14 mouse cellular contexts compared by ENCODE assay signal in genomic region chr1:43413298-43413697, GRCm38 (mm10). TPM values are rescaled to one million over a fixed set of nuclear protein-coding genes. Genes with fewer than 3 reads are reported as not detected.
DNase-seq lines count a peak whose midpoint lies in the region; ATAC-seq and TF ChIP-seq lines count a peak whose summit lies in the region.
"Had no signal": no experiment of that assay in that cellular context is flagged by ENCODE, and none has a peak within 500 bp of the region (broad histone marks: within the 10 kb centered on the region; RNA-seq: fewer than 3 reads in every experiment).

No protein-coding gene starts in this region.

- no peak overlapping the region for H3K4me3 ChIP-seq in lung, embryonic 16.5 days (ENCODE audit: low read length)
- H3K4me3 ChIP-seq in lung, adult 2 months (replicated peaks; ENCODE audit: extremely low read depth, low read depth, low read length), result no peak overlapping the region
- no peak overlapping the region for H3K4me3 ChIP-seq in heart, adult 2 months
- H3K4me3 ChIP-seq in stomach, postnatal 0 days (ENCODE audit: low read depth, low read length), result no peak overlapping the region
- no peak overlapping the region for H3K4me3 ChIP-seq in hindbrain, embryonic 12.5 days
- H3K4me3 ChIP-seq: forebrain, embryonic 15.5 days; limb, embryonic 15.5 days; myocyte had no signal

- no peak for TF ChIP-seq POLR2A in lung, adult 2 months (IDR thresholded peaks at IDR 0.05; ENCODE audit: borderline replicate concordance, extremely low read depth, low read depth, low read length)
- no peak for TF ChIP-seq POLR2A in heart, adult 2 months (IDR thresholded peaks at IDR 0.05; ENCODE audit: insufficient read depth, low read depth, low read length)

- intact Hi-C loops in heart, adult 2 months (cut with DNase I), result loop anchor here (2.0 kb wide), 1 partner anchor 32 kb away; the partner anchor contains the start of gene Nck2
- intact Hi-C loops in heart, postnatal 14 days (cut with DNase I), result no loop called here

- no peak for DNase-seq in lung, adult 2 months
- DNase-seq in heart, adult 2 months, result peak in 1 of 2 experiments; percentile 22
- peak; percentile 5 to 7 for DNase-seq in heart, postnatal 14 days
- no peak for DNase-seq in stomach, postnatal 0 days (ENCODE audit: low spot score)
- DNase-seq in urinary bladder, adult 2 months (ENCODE audit: low spot score), result no peak
- DNase-seq: cerebellum, adult 8-10 months; gastrocnemius, postnatal 10 days; kidney, adult 18-20 months had no signal

- H3K79me2 ChIP-seq in heart, adult 2 months (replicated peaks; ENCODE audit: control insufficient read depth, insufficient read depth, low read length), result no peaks in the 10 kb centered on the region

- H3K27ac ChIP-seq in lung, embryonic 16.5 days (ENCODE audit: low read length), result no peak overlapping the region
- H3K27ac ChIP-seq in heart, adult 2 months, result peak overlapping the region; percentile 27; the same call in 1 of the 2 replicates
- H3K27ac ChIP-seq in stomach, postnatal 0 days (replicated peaks), result 0 out of 2 replicates have a peak overlapping the region, but pooled peaks have one; percentile 13
- H3K27ac ChIP-seq in hindbrain, embryonic 12.5 days, result no peak overlapping the region
- H3K27ac ChIP-seq: forebrain, embryonic 15.5 days; limb, embryonic 15.5 days had no signal

- peak; percentile 66 for ATAC-seq in lung, embryonic 16.5 days (ENCODE audit: low read depth)
- ATAC-seq in stomach, postnatal 0 days (ENCODE audit: low FRiP score, low TSS enrichment), result peak; percentile 49; the same call in 1 of the 2 replicates
- ATAC-seq in hindbrain, embryonic 12.5 days (ENCODE audit: low FRiP score), result no peak
- ATAC-seq: forebrain, embryonic 15.5 days had no signal

- no peaks in the 10 kb centered on the region for H3K27me3 ChIP-seq in lung, embryonic 16.5 days (ENCODE audit: control insufficient read depth, insufficient read depth, low read depth, low read length)
- H3K27me3 ChIP-seq in heart, adult 2 months (ENCODE audit: control insufficient read depth, insufficient read depth, low read length), result no peaks in the 10 kb centered on the region
- no peaks in the 10 kb centered on the region for H3K27me3 ChIP-seq in stomach, postnatal 0 days (ENCODE audit: control insufficient read depth, insufficient read depth, low read length)
- no peaks in the 10 kb centered on the region for H3K27me3 ChIP-seq in hindbrain, embryonic 12.5 days
- H3K27me3 ChIP-seq: forebrain, embryonic 15.5 days; limb, embryonic 15.5 days had no signal

- peaks cover 7% of the 10 kb centered on the region; the same call in 1 of the 2 replicates for H3K4me1 ChIP-seq in lung, embryonic 16.5 days (replicated peaks; ENCODE audit: control insufficient read depth, insufficient read depth, low read length)
- H3K4me1 ChIP-seq in lung, adult 2 months (ENCODE audit: control insufficient read depth, insufficient read depth, low read length), result peaks cover 9% of the 10 kb centered on the region; the same call in 1 of the 2 replicates
- H3K4me1 ChIP-seq in heart, adult 2 months (ENCODE audit: control insufficient read depth, insufficient read depth, low read length), result peaks cover 4% of the 10 kb centered on the region
- no peaks in the 10 kb centered on the region for H3K4me1 ChIP-seq in stomach, postnatal 0 days (replicated peaks; ENCODE audit: control insufficient read depth, insufficient read depth)
- no peaks in the 10 kb centered on the region for H3K4me1 ChIP-seq in hindbrain, embryonic 12.5 days
- H3K4me1 ChIP-seq: forebrain, embryonic 15.5 days; limb, embryonic 15.5 days had no signal

- no peak for TF ChIP-seq EP300 in heart, adult 2 months (IDR thresholded peaks at IDR 0.05; ENCODE audit: insufficient read depth, low read depth, low read length)
- TF ChIP-seq EP300 in stomach, postnatal 0 days (optimal IDR thresholded peaks at IDR 0.05), result no peak

- TF ChIP-seq CTCF in lung, adult 2 months (IDR thresholded peaks at IDR 0.05; ENCODE audit: insufficient read depth, low read length), result no peak
- no peak for TF ChIP-seq CTCF in heart, adult 2 months (IDR thresholded peaks at IDR 0.05)
- no peak for TF ChIP-seq CTCF in stomach, postnatal 0 days (IDR thresholded peaks at IDR 0.05; ENCODE audit: low read depth)

- no peaks in the 10 kb centered on the region for H3K36me3 ChIP-seq in lung, embryonic 16.5 days (ENCODE audit: control insufficient read depth, insufficient read depth, low read length)
- H3K36me3 ChIP-seq in heart, adult 2 months (ENCODE audit: control insufficient read depth, insufficient read depth, low read length), result no peaks in the 10 kb centered on the region
- no peaks in the 10 kb centered on the region for H3K36me3 ChIP-seq in stomach, postnatal 0 days (ENCODE audit: control insufficient read depth, insufficient read depth, low read length)
- H3K36me3 ChIP-seq in hindbrain, embryonic 12.5 days, result no peaks in the 10 kb centered on the region
- H3K36me3 ChIP-seq: forebrain, embryonic 15.5 days; limb, embryonic 15.5 days had no signal

- 44% methylated on average over 3 of the region's 3 CpGs for whole genome bisulfite sequencing in lung, embryonic 16.5 days
- WGBS in lung, adult 2 months, result 32% methylated on average over 3 of the region's 3 CpGs
- 26% methylated on average over 3 of the region's 3 CpGs for WGBS in heart, adult 2 months
- 42% methylated on average over 3 of the region's 3 CpGs for WGBS in stomach, postnatal 0 days
- WGBS in hindbrain, embryonic 12.5 days, result 74% methylated on average over 3 of the region's 3 CpGs

- no peak overlapping the region for H3K4me2 ChIP-seq in lung, embryonic 16.5 days (ENCODE audit: low read depth, low read length)
- H3K4me2 ChIP-seq in stomach, postnatal 0 days (replicated peaks; ENCODE audit: low read depth), result no peak overlapping the region
- H3K4me2 ChIP-seq in hindbrain, embryonic 12.5 days (replicated peaks), result no peak overlapping the region
- H3K4me2 ChIP-seq: forebrain, embryonic 15.5 days; limb, embryonic 15.5 days; midbrain, embryonic 11.5 days had no signal

- no peak overlapping the region for H3K9ac ChIP-seq in lung, embryonic 16.5 days (ENCODE audit: low read length)
- no peak overlapping the region for H3K9ac ChIP-seq in heart, adult 2 months (ENCODE audit: low read depth, low read length)
- H3K9ac ChIP-seq in stomach, postnatal 0 days (ENCODE audit: low read length), result no peak overlapping the region
- no peak overlapping the region for H3K9ac ChIP-seq in hindbrain, embryonic 12.5 days
- H3K9ac ChIP-seq: forebrain, embryonic 15.5 days; limb, embryonic 15.5 days had no signal

- H3K9me3 ChIP-seq in lung, embryonic 16.5 days (ENCODE audit: control insufficient read depth, low read length), result no peaks in the 10 kb centered on the region
- H3K9me3 ChIP-seq in stomach, postnatal 0 days (ENCODE audit: control insufficient read depth, low read length), result no peaks in the 10 kb centered on the region
- H3K9me3 ChIP-seq in hindbrain, embryonic 12.5 days (replicated peaks), result no peaks in the 10 kb centered on the region
- H3K9me3 ChIP-seq: forebrain, embryonic 15.5 days; limb, embryonic 15.5 days had no signal

RNA-seq across cellular contexts. Expression of gene Nck2, which starts 31.1 kb away (rescaled TPM):
- polyA plus RNA-seq in lung, embryonic 16.5 days (2015; fragmentation: Nextera tagmentation; extraction: Ambion mirVana), result 41.6 and 43.4 TPM in 2 replicates
- polyA plus RNA-seq in lung, adult 2 months (2012; rRNA removed), result 39.1 and 43.4 TPM in 2 replicates
- 10 to 100 TPM; 11.9 to 15.3 TPM for total RNA-seq in heart, adult 2 months (2021)
- 11.7 and 12.9 TPM in 2 replicates for polyA plus RNA-seq in heart, adult 2 months (2012; rRNA removed)
- total RNA-seq in heart, postnatal 14 days (2021), result 10 to 100 TPM; 21.0 to 22.4 TPM
- 41.4 and 41.7 TPM in 2 replicates for polyA plus RNA-seq in stomach, postnatal 0 days (2015; fragmentation: Nextera tagmentation; extraction: Ambion mirVana)
- polyA plus RNA-seq in urinary bladder, adult 2 months (2012; rRNA removed), result 30.4 and 32.4 TPM in 2 replicates
- 53.8 and 54.4 TPM in 2 replicates for polyA plus RNA-seq in hindbrain, embryonic 12.5 days (2016; fragmentation: Nextera tagmentation; extraction: Ambion mirVana)

Comparison
In these comparisons a context has a peak if more than half of its experiments do, and no peak if none do; other contexts are left out.
1. H3K27ac ChIP-seq: peak in heart, adult 2 months (single experiment) and stomach, postnatal 0 days (single experiment); none in lung, embryonic 16.5 days (single experiment) and hindbrain, embryonic 12.5 days (single experiment).
2. DNase-seq: peak in heart, postnatal 14 days (2 of 2); none in lung, adult 2 months (single experiment), stomach, postnatal 0 days (single experiment) and urinary bladder, adult 2 months (single experiment).